Mouse (Mus musculus): ENCODE results near the gene Gm11555.

GRCm38 (mm10) chr11:99644351-99644750 is 5.7 kb downstream of the Gm11555 start:
- TF ChIP-seq USF1 (IDR thresholded peaks at IDR 0.05; ENCODE audit: low read depth, low read length), result no peak
- no peak for TF ChIP-seq POLR2A (IDR thresholded peaks at IDR 0.05; ENCODE audit: control insufficient read depth in 1 of 2, insufficient read depth in 1 of 2, low read depth in 1 of 2, low read length in 2 of 2, poor library complexity in 1 of 2)
- no peak for TF ChIP-seq MAX (IDR thresholded peaks at IDR 0.05; ENCODE audit: low read length)
- no peak for TF ChIP-seq RAD21 (IDR thresholded peaks at IDR 0.05; ENCODE audit: low read depth, low read length)

Data from MEL (cell line).